Mouse (Mus musculus): ENCODE results near the gene Jup. TPM values are rescaled to one million over a fixed set of nuclear protein-coding genes. Genes with fewer than 3 reads are reported as not detected.

Gene Jup
- total and polyA plus RNA-seq, 2 experiments from 2014 or later: 135 to 319 TPM

GRCm38 (mm10) chr11:100402240-100402639, 4.7 kb upstream of the Jup start:
- ATAC-seq (ENCODE audit: insufficient read depth, low read depth): peak; percentile 31

DNA sequence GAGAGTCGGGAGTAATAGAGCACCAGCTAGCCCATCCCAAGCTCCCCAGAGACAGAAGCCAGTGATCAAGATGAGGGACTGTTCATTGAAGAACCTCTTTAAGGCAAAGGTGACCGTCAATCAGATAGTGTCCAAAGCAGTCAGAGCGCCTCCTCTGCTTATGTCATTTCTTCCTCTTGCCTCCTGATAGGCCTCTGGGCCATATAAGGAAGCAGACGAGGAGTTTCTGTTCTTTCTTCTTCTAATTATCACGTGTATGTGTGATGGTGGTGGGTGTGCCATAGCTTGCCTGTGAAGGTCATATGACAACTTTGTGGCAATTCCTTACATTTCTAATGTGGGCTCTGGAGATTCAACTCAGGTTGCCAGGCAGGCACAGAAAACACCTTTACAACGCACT, 3.3 kb upstream of the Jup start:
- TF ChIP-seq EP300 (IDR thresholded peaks at IDR 0.05; ENCODE audit: low read depth): no peak
- no peak for TF ChIP-seq CTCF (IDR thresholded peaks at IDR 0.05; ENCODE audit: low read depth)
- no peaks in the 10 kb centered on the region for H3K36me3 ChIP-seq (replicated peaks; ENCODE audit: control insufficient read depth, insufficient read depth, low read length)
- no peak overlapping the region for H3K4me2 ChIP-seq (ENCODE audit: low read depth, low read length)
- H3K27me3 ChIP-seq (ENCODE audit: control insufficient read depth, insufficient read depth, low read length): no peaks in the 10 kb centered on the region
- no peaks in the 10 kb centered on the region for H3K9me3 ChIP-seq (replicated peaks; ENCODE audit: control insufficient read depth, low read length)
- H3K27ac ChIP-seq (ENCODE audit: low read depth): peak overlapping the region; percentile 94
- ATAC-seq (ENCODE audit: insufficient read depth, low read depth) (no peak), DNase-seq (ENCODE audit: low spot score) (no peak)
- H3K4me1 ChIP-seq (ENCODE audit: control insufficient read depth, insufficient read depth): peaks cover 55% of the 10 kb centered on the region
- WGBS: 49% methylated on average over 6 of the region's 6 CpGs
- no peak overlapping the region for H3K9ac ChIP-seq (replicated peaks; ENCODE audit: low read depth, low read length)
- no peak overlapping the region for H3K4me3 ChIP-seq (ENCODE audit: low read depth, low read length)

More at GRCm38 (mm10) chr11:100402240-100402639, 4.7 kb upstream of the Jup start:
- peak overlapping the region; percentile 94 for H3K27ac ChIP-seq (ENCODE audit: low read depth)
- DNase-seq (ENCODE audit: low spot score): peak; percentile 82
- H3K9ac ChIP-seq (replicated peaks; ENCODE audit: low read depth, low read length): peak overlapping the region; percentile 45; the same call in 1 of the 2 replicates
- H3K36me3 ChIP-seq (replicated peaks; ENCODE audit: control insufficient read depth, insufficient read depth, low read length): no peaks in the 10 kb centered on the region
- H3K4me3 ChIP-seq (ENCODE audit: low read depth, low read length): no peak overlapping the region
- peaks cover 55% of the 10 kb centered on the region for H3K4me1 ChIP-seq (ENCODE audit: control insufficient read depth, insufficient read depth)
- H3K27me3 ChIP-seq (ENCODE audit: control insufficient read depth, insufficient read depth, low read length): no peaks in the 10 kb centered on the region
- H3K9me3 ChIP-seq (replicated peaks; ENCODE audit: control insufficient read depth, low read length): no peaks in the 10 kb centered on the region
- peak overlapping the region; percentile 42 for H3K4me2 ChIP-seq (ENCODE audit: low read depth, low read length)
- TF ChIP-seq EP300 (IDR thresholded peaks at IDR 0.05; ENCODE audit: low read depth) (peak; percentile 55; the same call in 1 of the 2 replicates), CTCF (IDR thresholded peaks at IDR 0.05; ENCODE audit: low read depth) (no peak)
- 7% methylated on average over 6 of the region's 6 CpGs for WGBS

DNA sequence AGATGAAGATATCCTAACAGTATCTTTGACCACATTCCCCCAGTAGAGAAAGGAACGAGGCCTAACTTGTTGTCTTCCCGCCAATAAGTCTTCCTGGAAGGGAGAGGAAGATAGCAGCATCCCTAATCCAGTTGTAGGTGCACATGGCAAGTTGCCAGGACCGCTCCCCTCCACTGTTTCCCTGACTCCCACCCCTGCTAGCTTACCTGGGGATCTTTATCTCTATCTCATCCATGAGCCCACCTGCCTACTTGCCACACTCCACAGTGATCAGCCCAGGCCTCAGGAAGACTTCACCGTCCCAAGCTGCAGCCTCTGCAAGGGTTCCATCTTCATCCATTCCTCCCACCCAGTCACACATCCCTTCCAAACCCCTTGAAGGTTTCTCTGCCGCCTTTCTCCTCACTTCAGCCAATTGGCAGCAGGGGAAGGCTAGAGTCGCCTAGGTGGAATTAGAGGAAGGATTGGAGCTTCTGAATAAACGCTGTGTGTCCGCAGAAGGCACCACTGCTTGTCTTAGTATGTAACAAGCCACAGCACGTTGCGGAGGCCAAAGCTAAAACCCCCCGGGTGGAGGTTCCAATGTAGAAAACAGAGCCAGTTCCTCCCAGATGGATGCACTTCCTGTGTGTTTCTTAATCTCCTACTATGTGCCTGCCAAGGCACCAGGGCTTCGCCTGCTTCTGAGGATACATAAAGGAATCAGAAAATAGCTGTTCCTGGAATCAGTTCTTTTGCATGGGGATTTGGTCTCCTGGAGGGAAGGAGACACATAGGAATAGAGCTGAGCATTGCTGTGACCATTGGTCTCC, 2.4 kb upstream of the Jup start:
- Histone ChIP-seq H3K4me1 (ENCODE audit: control insufficient read depth, insufficient read depth) (peaks cover 63% of the 10 kb centered on the region), H3K9ac (replicated peaks; ENCODE audit: low read depth, low read length) (no peak overlapping the region), H3K36me3 (replicated peaks; ENCODE audit: control insufficient read depth, insufficient read depth, low read length) (no peaks in the 10 kb centered on the region), H3K9me3 (replicated peaks; ENCODE audit: control insufficient read depth, low read length) (no peaks in the 10 kb centered on the region), H3K4me2 (ENCODE audit: low read depth, low read length) (no peak overlapping the region), H3K4me3 (ENCODE audit: low read depth, low read length) (no peak overlapping the region), H3K27me3 (ENCODE audit: control insufficient read depth, insufficient read depth, low read length) (no peaks in the 10 kb centered on the region), H3K27ac (ENCODE audit: low read depth) (peak overlapping the region; percentile 94)
- no peak for ATAC-seq (ENCODE audit: insufficient read depth, low read depth)
- TF ChIP-seq CTCF (IDR thresholded peaks at IDR 0.05; ENCODE audit: low read depth) (no peak), EP300 (IDR thresholded peaks at IDR 0.05; ENCODE audit: low read depth) (no peak)
- WGBS: 68% methylated on average over 12 of the region's 12 CpGs
- DNase-seq (ENCODE audit: low spot score): no peak

- Histone ChIP-seq H3K36me3 (replicated peaks; ENCODE audit: control insufficient read depth, insufficient read depth, low read length) (no peaks in the 10 kb centered on the region), H3K4me1 (ENCODE audit: control insufficient read depth, insufficient read depth) (peaks cover 65% of the 10 kb centered on the region), H3K27me3 (ENCODE audit: control insufficient read depth, insufficient read depth, low read length) (no peaks in the 10 kb centered on the region), H3K9me3 (replicated peaks; ENCODE audit: control insufficient read depth, low read length) (no peaks in the 10 kb centered on the region), H3K9ac (replicated peaks; ENCODE audit: low read depth, low read length) (no peak overlapping the region), H3K4me3 (ENCODE audit: low read depth, low read length) (no peak overlapping the region), H3K27ac (ENCODE audit: low read depth) (peak overlapping the region; percentile 94), H3K4me2 (ENCODE audit: low read depth, low read length) (peak overlapping the region; percentile 17; the same call in 1 of the 2 replicates)
- 55% methylated on average over 9 of the region's 9 CpGs for WGBS
- DNase-seq (ENCODE audit: low spot score): no peak
- TF ChIP-seq EP300 (IDR thresholded peaks at IDR 0.05; ENCODE audit: low read depth) (no peak), CTCF (IDR thresholded peaks at IDR 0.05; ENCODE audit: low read depth) (no peak)
- ATAC-seq (ENCODE audit: insufficient read depth, low read depth): no peak
Measured at GRCm38 (mm10) chr11:100399320-100399719, 1.8 kb upstream of the Jup start.

GRCm38 (mm10) chr11:100398517-100398916, 954 bp upstream of the Jup start:
- ATAC-seq (ENCODE audit: insufficient read depth, low read depth) (no peak), DNase-seq (ENCODE audit: low spot score) (no peak)
- Histone ChIP-seq H3K4me2 (ENCODE audit: low read depth, low read length) (no peak overlapping the region), H3K27me3 (ENCODE audit: control insufficient read depth, insufficient read depth, low read length) (no peaks in the 10 kb centered on the region), H3K4me3 (ENCODE audit: low read depth, low read length) (no peak overlapping the region), H3K9me3 (replicated peaks; ENCODE audit: control insufficient read depth, low read length) (no peaks in the 10 kb centered on the region), H3K9ac (replicated peaks; ENCODE audit: low read depth, low read length) (no peak overlapping the region), H3K4me1 (ENCODE audit: control insufficient read depth, insufficient read depth) (peaks cover 65% of the 10 kb centered on the region), H3K36me3 (replicated peaks; ENCODE audit: control insufficient read depth, insufficient read depth, low read length) (0 out of 2 replicates have a peak, but pooled peaks cover under 1% of the 10 kb centered on the region), H3K27ac (ENCODE audit: low read depth) (0 out of 2 replicates have a peak overlapping the region, but pooled peaks have one; percentile 12)
- TF ChIP-seq CTCF (IDR thresholded peaks at IDR 0.05; ENCODE audit: low read depth) (no peak), EP300 (IDR thresholded peaks at IDR 0.05; ENCODE audit: low read depth) (no peak)
- 91% methylated on average over 7 of the region's 7 CpGs for WGBS
